Mouse (Mus musculus) hindbrain, embryonic 15.5 days (tissue): ENCODE results near the gene Zc3h7b. TPM values are rescaled to one million over a fixed set of nuclear protein-coding genes. Genes with fewer than 3 reads are reported as not detected.

Experiments used
- ATAC-seq: fragments of 200-750 bp; cut with Nextera tagmentation; 2 replicates; pipeline ENCODE4 v1.8.0; 2017; ENCODE audit warnings: low read depth, moderate number of reproducible peaks, moderate TSS enrichment; ENCODE audit not compliant: low FRiP score
- H3K27ac ChIP-seq: fragments of 300-500 bp; sonication (generic); replicated peaks from 2 replicates; pipeline ENCODE4 v1.5.1; 2015; ENCODE audit warnings: mild to moderate bottlenecking, inconsistent platforms
- H3K27me3 ChIP-seq: fragments of 300-500 bp; sonication (generic); 2 replicates; pipeline ENCODE4 v1.6.1; 2015; ENCODE audit warnings: control low read depth, inconsistent platforms
- H3K36me3 ChIP-seq: fragments of 300-500 bp; sonication (generic); 2 replicates; pipeline ENCODE4 v1.6.1; 2015; ENCODE audit warnings: control low read depth, inconsistent platforms
- H3K4me1 ChIP-seq: fragments of 300-500 bp; sonication (generic); replicated peaks from 2 replicates; pipeline ENCODE4 v1.6.1; 2015; ENCODE audit warnings: control low read depth, inconsistent platforms
- H3K4me2 ChIP-seq: fragments of 300-500 bp; sonication (generic); 2 replicates; pipeline ENCODE4 v1.6.1; 2015; ENCODE audit warnings: moderate library complexity, mild to moderate bottlenecking, inconsistent platforms
- H3K4me3 ChIP-seq: fragments of 300-500 bp; sonication (generic); 2 replicates; pipeline ENCODE4 v1.5.1; 2015; ENCODE audit warnings: mild to moderate bottlenecking, inconsistent platforms
- H3K9ac ChIP-seq: fragments of 300-500 bp; sonication (generic); 2 replicates; pipeline ENCODE4 v1.6.1; 2015; ENCODE audit warnings: inconsistent platforms
- H3K9me3 ChIP-seq: fragments of 300-500 bp; sonication (generic); 2 replicates; pipeline ENCODE4 v1.6.1; 2016; ENCODE audit warnings: control low read depth, inconsistent platforms
- WGBS: fragments of 180-500 bp; shearing (Covaris S2); methylation state at CpG from one replicate; pipeline ENCODE4 v1.1.7; 2015; 5-methylcytosine and 5-hydroxymethylcytosine counted together
- polyA plus RNA-seq: library from polyadenylated mRNA; unstranded; fragments of >200 nt; fragmentation: Nextera tagmentation; extraction: Ambion mirVana; gene quantifications from 2 replicates; pipeline ENCODE4 v1.2.1, GENCODE M21; 2015

Gene Zc3h7b
- polyA plus RNA-seq, 1 experiment from 2014 or later, result 49.8 TPM

DNA sequence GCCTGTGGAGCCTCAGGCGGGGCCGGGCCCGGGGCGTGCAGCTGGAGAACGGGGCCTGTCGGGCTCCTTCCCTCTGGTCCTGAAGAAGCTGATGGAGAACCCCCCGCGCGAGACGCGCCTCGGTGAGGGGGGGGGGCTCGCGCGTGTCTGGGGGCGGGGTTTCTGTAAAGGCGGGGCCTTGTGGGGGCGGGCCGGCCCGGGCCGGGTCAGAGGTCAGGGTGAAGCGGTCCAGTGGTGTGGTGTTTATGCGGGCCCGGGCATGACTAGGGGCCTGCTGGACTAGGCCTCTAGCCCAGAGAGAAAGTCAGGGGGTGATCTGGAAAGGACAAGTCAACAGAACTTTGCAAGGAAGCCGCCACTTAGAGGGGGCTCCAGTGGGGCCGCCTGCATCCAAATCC lies 66.7 kb downstream of the Zc3h7b start:
- peak overlapping the region; percentile 74 for H3K9ac ChIP-seq
- H3K4me1 ChIP-seq, result peaks cover 40% of the 10 kb centered on the region
- peak overlapping the region; percentile 86 for H3K27ac ChIP-seq
- no peaks in the 10 kb centered on the region for H3K27me3 ChIP-seq
- peak; percentile 7 for ATAC-seq
- H3K4me3 ChIP-seq, result peak overlapping the region; percentile 73
- 2% methylated on average over 20 of the region's 26 CpGs for WGBS
- H3K9me3 ChIP-seq, result no peaks in the 10 kb centered on the region
- peaks cover 15% of the 10 kb centered on the region for H3K36me3 ChIP-seq
- H3K4me2 ChIP-seq, result peak overlapping the region; percentile 92

DNA sequence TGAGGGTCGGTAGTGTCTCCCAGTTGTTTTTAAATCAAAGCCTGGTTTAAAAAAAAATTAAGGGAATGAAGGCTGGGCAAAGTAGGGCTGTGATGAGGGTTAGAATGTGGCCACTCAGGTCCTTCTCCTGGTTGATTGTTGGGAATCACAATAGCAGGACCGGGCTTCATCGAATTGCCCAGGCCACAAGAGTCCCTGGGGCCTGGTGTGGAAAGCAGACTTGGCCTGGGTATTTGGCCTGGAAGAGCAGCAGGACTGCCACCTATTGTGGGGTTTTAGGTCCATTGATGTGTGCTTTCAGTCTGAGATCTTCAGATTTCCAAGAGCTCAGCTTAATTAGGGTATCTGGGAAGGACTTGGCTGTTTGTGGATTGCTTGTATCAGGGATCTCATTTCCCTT lies 67.4 kb downstream of the Zc3h7b start:
- Histone ChIP-seq H3K27ac (0 out of 2 replicates have a peak overlapping the region, but pooled peaks have one; percentile 86), H3K9ac (peak overlapping the region; percentile 74), H3K27me3 (no peaks in the 10 kb centered on the region), H3K4me2 (peak overlapping the region; percentile 92), H3K4me1 (peaks cover 40% of the 10 kb centered on the region), H3K4me3 (peak overlapping the region; percentile 73), H3K9me3 (no peaks in the 10 kb centered on the region), H3K36me3 (peaks cover 22% of the 10 kb centered on the region)
- WGBS, result 23% methylated on average over 3 of the region's 3 CpGs
- ATAC-seq, result no peak

DNA sequence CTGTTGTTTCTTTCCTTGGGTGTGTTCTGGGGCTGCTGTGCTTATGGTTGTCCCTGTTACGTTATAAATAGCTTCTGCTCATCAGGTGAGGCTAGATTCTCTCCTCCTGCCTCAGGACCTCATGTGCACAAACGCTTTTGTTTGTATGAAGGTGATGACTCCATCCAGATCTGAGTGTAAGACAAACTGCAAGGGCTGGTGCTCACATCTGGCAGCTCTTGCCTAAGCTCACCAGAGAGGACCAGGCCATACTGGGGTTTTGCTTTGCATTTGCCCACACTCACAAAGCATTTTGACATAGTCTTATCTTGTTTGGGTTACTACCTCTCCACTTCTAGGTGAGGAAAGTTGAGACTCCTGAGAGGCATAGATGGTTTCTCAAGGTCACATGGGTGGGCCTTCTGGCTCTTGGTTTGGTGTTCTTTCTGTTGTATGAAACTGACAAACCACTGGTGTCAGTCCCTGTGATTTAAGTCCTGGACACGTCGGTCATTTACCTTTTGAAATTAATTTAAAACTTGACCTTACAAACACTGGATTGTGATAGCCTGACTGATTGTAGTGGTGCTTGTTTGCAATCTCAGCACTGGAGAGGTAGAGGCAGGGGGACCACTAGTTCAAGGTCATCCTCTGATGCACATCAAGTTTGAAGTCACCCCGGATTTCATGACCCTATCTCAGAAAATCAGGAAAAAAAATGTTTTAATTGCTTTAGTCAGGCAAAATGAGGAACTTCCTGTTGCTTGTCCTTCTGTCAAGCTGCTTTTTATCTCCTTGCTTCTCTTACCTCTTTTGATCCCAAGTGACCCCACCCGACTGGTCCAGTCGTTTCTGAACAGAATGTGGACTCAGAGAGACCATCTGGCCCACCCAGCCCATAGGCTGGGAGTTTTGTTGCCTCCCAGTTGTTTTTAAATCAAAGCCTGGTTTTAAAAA lies 68.1 kb downstream of the Zc3h7b start:
- no peak overlapping the region for H3K27ac ChIP-seq
- whole genome bisulfite sequencing, result 73% methylated on average over 7 of the region's 7 CpGs
- no peaks in the 10 kb centered on the region for H3K9me3 ChIP-seq
- peaks cover 40% of the 10 kb centered on the region for H3K4me1 ChIP-seq
- no peaks in the 10 kb centered on the region for H3K27me3 ChIP-seq
- peak overlapping the region; percentile 73; the same call in 1 of the 2 replicates for H3K4me3 ChIP-seq
- H3K36me3 ChIP-seq, result peaks cover 29% of the 10 kb centered on the region
- H3K9ac ChIP-seq, result 0 out of 2 replicates have a peak overlapping the region, but pooled peaks have one; percentile 74
- H3K4me2 ChIP-seq, result peak overlapping the region; percentile 92
- ATAC-seq, result no peak

DNA sequence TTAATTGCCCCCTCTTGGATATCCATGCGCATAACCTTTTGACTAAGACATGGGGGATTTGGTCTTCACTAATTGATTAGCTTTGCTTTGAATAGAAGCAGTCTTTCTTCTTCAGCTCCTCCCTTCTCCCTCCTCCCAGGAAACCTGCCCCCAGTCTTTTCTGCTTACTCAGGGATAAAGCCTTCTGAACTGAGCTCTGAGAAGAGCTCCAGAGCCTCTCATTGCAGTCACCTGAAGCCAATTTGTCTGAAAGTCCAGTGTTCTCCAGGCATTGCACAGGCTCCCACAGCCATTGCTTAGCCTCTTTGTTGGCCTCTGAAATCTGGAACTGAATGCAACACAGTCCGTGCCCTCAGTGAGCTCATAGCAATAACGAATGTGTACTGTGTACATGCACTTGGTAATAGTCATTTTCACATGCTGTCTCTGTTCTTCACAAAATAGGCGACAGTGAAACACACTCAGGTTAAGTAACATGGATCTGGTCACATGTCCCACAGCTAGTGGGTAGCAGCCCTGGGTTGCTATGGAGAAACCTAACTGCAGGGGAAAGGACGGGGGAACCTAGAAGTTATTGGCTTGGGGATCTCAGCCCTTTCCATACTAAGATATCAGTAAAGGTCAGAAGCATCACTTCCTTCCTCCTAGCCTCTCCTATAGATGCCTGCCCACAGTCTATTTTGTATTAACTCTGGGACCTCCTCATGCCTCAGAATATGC lies 69.3 kb downstream of the Zc3h7b start:
- H3K9ac ChIP-seq, result no peak overlapping the region
- H3K4me3 ChIP-seq, result no peak overlapping the region
- H3K36me3 ChIP-seq, result peaks cover 35% of the 10 kb centered on the region
- H3K9me3 ChIP-seq, result no peaks in the 10 kb centered on the region
- no peak for ATAC-seq
- H3K4me2 ChIP-seq, result no peak overlapping the region
- 62% methylated on average over 5 of the region's 5 CpGs for WGBS
- H3K27ac ChIP-seq, result no peak overlapping the region
- peaks cover 40% of the 10 kb centered on the region for H3K4me1 ChIP-seq
- no peaks in the 10 kb centered on the region for H3K27me3 ChIP-seq

DNA sequence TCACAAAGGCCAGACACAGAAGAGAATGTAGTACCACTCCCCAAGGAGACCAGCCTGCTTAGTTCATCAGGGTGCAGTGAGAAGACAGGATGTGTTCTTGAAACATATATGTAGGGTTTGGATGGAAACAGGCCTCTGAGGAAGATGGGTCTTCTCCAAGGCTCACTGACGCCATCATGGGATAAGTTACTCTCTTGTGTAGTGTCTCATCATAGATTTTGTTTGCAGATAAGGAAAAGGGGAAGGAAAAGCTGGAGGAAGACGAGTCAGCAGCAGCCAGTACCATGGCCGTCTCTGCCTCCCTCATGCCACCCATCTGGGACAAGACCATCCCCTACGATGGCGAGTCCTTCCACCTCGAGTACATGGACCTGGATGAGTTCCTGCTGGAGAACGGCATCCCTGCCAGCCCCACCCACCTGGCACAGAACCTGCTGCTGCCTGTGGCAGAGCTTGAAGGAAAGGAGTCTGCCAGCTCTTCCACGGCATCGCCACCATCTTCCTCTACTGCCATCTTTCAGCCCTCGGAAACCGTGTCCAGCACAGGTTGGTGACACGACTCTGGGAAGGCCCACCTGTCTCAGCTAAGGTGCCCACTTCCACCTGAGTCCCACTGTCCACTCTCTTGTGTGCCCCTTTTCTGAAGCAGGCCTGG lies 70.0 kb downstream of the Zc3h7b start:
- peaks cover 41% of the 10 kb centered on the region for H3K36me3 ChIP-seq
- 94% methylated on average over 12 of the region's 12 CpGs for WGBS
- no peak for ATAC-seq
- no peak overlapping the region for H3K9ac ChIP-seq
- H3K4me2 ChIP-seq, result no peak overlapping the region
- H3K27me3 ChIP-seq, result no peaks in the 10 kb centered on the region
- no peaks in the 10 kb centered on the region for H3K9me3 ChIP-seq
- no peak overlapping the region for H3K27ac ChIP-seq
- peaks cover 33% of the 10 kb centered on the region for H3K4me1 ChIP-seq
- no peak overlapping the region for H3K4me3 ChIP-seq

DNA sequence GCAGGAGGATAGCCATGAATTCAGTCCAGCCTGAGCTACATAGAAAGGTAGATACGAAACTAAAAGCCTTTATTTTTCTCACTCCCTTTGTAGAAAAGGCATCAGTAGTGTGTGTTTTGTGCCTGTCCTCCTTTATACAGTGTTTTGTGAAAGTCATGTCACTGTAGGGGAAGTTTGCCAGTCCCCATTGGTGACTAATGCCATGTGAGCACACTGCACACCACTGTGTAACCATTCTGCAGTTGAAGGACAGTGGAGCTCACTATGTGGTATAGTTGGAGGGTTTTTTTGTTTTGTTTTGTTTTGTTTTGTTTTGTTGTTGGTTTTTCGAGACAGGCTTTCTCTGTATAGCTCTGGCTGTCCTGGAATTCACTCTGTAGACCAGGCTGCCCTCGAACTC lies 73.5 kb downstream of the Zc3h7b start:
- Histone ChIP-seq H3K27ac (no peak overlapping the region), H3K9me3 (no peaks in the 10 kb centered on the region), H3K4me2 (no peak overlapping the region), H3K9ac (no peak overlapping the region), H3K4me3 (no peak overlapping the region), H3K27me3 (no peaks in the 10 kb centered on the region), H3K4me1 (peaks cover 9% of the 10 kb centered on the region), H3K36me3 (peaks cover 71% of the 10 kb centered on the region)
- ATAC-seq, result no peak
- WGBS, result 86% methylated on average over 3 of the region's 3 CpGs

DNA sequence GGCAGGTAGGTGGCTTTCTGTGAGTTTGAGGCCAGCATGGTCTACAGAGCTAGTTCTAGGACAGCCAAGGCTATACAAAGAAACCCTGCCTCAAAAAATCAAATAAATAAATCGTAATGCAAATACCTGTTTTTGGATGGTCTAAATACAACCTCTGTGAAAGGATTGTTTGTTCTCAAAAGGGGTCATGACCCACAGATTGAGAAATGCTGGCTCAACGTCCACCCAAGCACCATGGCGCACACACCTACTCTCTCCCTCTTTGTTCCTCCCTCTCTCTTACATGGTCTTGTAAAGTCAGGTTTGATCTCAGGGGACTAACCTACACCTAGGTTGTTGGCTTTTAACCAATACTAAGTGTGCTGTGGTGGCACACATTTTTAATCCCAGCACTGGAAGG lies 77.8 kb downstream of the Zc3h7b start:
- WGBS, result 90% methylated on average over 3 of the region's 3 CpGs

DNA sequence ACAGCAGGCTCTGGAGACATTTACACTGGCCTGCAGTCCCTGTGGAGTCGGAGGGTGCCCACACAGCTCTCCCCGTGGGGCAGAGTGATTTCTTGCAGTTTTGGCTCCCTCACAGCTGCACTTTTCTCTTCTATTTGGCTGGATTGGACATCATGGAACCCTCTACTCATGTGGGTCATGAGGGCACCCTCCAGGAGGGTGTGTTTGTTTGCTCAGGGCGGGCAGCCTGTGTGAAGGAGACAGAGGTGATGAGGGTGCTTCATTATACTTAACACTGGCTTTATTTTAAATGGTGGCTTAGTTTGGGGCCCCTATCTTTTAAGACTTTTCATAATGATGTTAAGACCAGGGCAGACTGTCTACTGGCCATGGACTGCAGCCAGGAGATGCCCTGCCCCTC lies 80.0 kb downstream of the Zc3h7b start:
- H3K27ac ChIP-seq, result no peak overlapping the region
- 86% methylated on average over 3 of the region's 3 CpGs for WGBS
- no peak overlapping the region for H3K4me3 ChIP-seq
- H3K9me3 ChIP-seq, result no peaks in the 10 kb centered on the region
- H3K27me3 ChIP-seq, result no peaks in the 10 kb centered on the region
- H3K4me1 ChIP-seq, result no peaks in the 10 kb centered on the region
- ATAC-seq, result no peak
- no peak overlapping the region for H3K4me2 ChIP-seq
- no peak overlapping the region for H3K9ac ChIP-seq
- peaks cover 60% of the 10 kb centered on the region for H3K36me3 ChIP-seq

More for the DNA sequence above, 77.8 kb downstream of the Zc3h7b start:
- no peaks in the 10 kb centered on the region for H3K27me3 ChIP-seq
- H3K4me1 ChIP-seq, result no peaks in the 10 kb centered on the region
- H3K36me3 ChIP-seq, result peaks cover 71% of the 10 kb centered on the region
- H3K9ac ChIP-seq, result no peak overlapping the region
- no peak for ATAC-seq
- no peak overlapping the region for H3K4me2 ChIP-seq
- no peak overlapping the region for H3K27ac ChIP-seq
- H3K9me3 ChIP-seq, result no peaks in the 10 kb centered on the region
- no peak overlapping the region for H3K4me3 ChIP-seq

DNA sequence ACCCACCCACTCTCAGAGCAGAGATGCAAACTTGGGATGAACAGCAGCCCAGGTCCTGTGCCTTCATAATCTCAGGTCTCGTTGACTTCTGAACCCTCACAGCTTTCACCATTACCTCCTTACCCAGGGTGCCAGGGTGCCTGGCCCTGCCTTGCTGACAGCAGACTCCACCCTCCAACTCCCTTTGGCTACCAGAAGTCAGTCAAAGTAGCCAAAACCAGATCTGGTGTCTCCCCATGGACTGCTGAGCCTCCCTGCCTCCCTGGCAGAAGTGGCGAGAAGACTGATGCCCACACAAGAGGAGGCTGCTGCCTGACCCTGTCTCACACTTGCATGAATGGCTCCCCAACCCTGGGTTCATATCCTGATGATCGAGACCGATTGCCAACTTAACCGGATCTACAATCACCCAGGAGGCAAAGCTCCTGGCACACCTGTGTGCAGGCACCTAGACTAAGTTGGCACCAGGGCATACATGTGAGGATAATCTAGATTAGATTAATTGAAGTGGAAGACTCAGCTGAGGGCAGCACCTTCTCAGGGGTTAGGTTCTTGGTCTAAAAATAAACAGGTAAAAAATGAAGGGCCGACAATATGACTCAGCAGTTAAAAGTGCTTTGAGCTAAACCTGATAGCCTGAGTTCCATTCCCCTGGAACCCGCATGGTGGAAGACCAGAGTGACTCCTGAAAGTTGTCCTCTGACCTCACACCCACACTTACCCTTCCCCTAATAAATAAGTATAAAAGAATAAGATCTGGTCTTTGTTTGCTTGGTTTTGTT lies 83.8 kb downstream of the Zc3h7b start:
- no peaks in the 10 kb centered on the region for H3K27me3 ChIP-seq
- H3K4me2 ChIP-seq, result no peak overlapping the region
- H3K27ac ChIP-seq, result no peak overlapping the region
- ATAC-seq, result no peak
- H3K4me1 ChIP-seq, result peaks cover 8% of the 10 kb centered on the region; the same call in 1 of the 2 replicates
- no peak overlapping the region for H3K9ac ChIP-seq
- no peak overlapping the region for H3K4me3 ChIP-seq
- peaks cover 29% of the 10 kb centered on the region for H3K36me3 ChIP-seq
- 91% methylated on average over 7 of the region's 7 CpGs for whole genome bisulfite sequencing
- H3K9me3 ChIP-seq, result no peaks in the 10 kb centered on the region

DNA sequence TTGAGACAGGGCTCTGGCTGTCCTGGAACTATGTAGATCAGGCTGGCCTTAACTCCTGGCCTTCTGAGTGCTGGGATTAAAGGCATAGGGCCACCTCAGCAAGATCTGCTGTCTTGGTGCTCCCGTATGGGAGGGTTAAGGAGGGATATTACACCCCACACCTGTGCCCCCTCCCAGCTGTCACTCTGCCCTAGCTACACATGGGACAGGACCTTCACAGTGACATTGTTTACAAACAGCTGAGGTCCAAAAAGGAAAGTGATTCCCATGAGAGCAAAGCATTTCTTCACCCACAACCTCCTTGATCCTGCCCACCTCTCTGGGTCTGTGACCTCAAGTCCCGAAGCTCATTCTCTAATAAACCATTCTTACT lies 84.3 kb downstream of the Zc3h7b start:
- 68% methylated on average over 2 of the region's 2 CpGs for WGBS
- no peaks in the 10 kb centered on the region for H3K9me3 ChIP-seq
- H3K27ac ChIP-seq, result no peak overlapping the region
- no peak overlapping the region for H3K4me3 ChIP-seq
- H3K4me1 ChIP-seq, result peaks cover 8% of the 10 kb centered on the region; the same call in 1 of the 2 replicates
- peaks cover 23% of the 10 kb centered on the region for H3K36me3 ChIP-seq
- no peaks in the 10 kb centered on the region for H3K27me3 ChIP-seq
- no peak overlapping the region for H3K9ac ChIP-seq
- H3K4me2 ChIP-seq, result no peak overlapping the region
- no peak for ATAC-seq

DNA sequence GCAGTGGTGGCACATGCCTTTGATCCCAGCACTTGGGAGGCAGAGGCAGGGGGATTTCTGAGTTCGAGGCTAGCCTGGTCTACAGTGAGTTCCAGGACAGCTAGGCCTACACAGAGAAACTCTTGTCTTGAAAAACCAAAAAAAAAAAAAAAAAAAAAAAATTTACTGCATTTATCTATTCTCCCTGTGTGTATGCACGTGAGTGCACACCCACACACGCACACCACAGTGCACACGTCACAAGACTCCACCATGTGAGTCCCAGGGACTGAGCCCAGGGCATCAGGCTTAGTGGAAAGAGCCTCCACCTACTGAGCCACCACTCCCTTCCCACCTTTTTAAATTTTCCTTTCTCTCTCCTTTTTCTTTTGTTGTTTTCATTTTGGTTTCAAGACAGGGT lies 85.7 kb downstream of the Zc3h7b start:
- no peak overlapping the region for H3K27ac ChIP-seq
- no peak overlapping the region for H3K9ac ChIP-seq
- WGBS, result 94% methylated on average over 4 of the region's 4 CpGs
- no peak overlapping the region for H3K4me2 ChIP-seq
- ATAC-seq, result no peak
- peaks cover 8% of the 10 kb centered on the region; the same call in 1 of the 2 replicates for H3K4me1 ChIP-seq
- H3K27me3 ChIP-seq, result no peaks in the 10 kb centered on the region
- H3K36me3 ChIP-seq, result peaks cover 13% of the 10 kb centered on the region
- no peaks in the 10 kb centered on the region for H3K9me3 ChIP-seq
- no peak overlapping the region for H3K4me3 ChIP-seq
